Mouse (Mus musculus) liver, adult (tissue): ENCODE results near the gene Dab1.

Experiments
- GATA4 ChIP-seq: IDR thresholded peaks from 2 replicates; pipeline ENCODE4 v1.6.1; 2014; ENCODE audit warnings: mild to moderate bottlenecking, low read length; ENCODE audit not compliant: insufficient replicate concordance

Dab1 gene

DNA sequence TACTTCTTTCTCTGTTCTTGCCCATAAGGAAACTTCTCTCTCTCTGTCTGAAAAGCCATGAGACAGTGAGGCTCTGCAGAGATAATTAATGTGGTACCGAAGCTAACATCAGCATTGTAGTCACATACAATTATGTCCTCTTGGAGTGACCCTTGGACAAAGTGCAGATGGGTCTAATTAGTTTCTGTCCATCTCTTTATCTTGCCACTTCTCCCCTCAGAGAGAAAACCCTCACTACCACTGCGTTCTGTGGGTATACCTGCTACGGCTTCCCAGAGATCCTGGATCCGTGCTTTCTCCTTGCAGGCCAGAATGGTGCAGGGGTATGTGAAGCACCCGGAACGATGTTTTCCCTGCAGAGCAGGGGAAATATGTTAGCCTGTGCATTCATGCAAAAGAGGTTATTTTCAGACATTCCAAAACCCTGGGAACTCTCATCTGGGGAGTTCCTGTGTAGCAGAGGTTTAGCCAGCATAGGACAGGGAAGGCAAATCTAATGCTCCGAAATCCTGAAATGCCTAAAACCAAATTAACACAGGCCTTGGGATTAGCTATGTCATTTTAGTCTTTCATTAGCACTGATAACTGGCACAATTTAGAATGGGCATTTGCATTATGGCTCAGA, 812.2 kb downstream of the Dab1 start:
- TF ChIP-seq GATA4, result no peak

DNA sequence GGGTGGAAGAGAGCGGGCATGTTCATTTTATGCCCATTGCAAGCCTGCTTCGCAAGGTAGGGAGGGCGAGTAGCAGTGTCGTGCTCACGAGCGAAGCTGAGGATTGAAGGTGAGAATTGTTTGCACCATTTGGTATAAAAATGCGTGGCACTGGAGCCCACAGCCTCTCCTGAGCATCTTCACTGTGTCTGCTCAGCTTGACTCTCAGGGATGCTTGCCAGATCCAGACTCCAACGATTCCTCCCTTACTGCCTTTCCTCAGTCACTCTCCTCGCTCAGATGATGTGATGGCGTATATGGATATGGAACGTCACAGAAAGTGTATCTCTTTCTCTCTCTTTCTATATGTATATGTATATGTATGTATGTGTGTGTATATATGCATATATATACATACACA, 813.0 kb downstream of the Dab1 start:
- TF ChIP-seq GATA4, result no peak

DNA sequence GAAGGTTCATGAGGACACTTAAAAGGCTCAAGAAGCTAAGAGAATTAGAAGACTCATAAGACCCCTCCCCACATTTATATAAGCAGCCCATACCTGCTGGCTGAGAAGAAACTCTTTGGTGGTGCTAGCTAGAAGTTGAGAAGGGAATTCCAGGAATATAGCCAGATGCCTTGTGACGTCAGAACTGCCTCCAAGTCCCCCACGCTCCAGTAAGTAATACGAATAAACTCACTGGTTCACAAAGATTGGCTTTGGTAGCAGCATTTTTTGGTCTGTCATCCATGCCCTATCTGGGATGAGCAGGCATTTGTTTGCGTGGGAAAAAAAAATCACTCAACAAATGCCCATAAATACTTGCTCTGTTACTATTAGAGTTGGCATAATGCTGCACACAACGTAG, 816.6 kb downstream of the Dab1 start:
- TF ChIP-seq GATA4, result no peak

DNA sequence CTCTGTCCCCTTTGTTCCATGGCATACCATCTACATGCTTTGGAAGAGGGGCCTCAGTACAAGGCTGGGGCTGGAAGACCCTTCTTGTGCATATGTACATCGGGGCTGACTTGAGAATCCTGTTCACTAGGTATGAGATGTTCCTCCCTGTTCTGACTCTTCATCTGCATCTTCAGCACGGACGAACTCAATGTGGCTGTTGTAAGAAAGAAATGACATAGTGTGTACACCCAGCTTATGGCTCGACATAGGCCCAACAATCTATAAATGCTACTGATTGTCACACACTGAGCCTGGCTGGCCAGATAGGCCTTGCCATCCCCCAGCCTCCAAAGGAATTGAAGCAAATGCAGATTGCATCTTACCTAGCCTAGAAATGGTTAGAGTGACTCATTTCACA, 817.3 kb downstream of the Dab1 start:
- no peak for TF ChIP-seq GATA4

DNA sequence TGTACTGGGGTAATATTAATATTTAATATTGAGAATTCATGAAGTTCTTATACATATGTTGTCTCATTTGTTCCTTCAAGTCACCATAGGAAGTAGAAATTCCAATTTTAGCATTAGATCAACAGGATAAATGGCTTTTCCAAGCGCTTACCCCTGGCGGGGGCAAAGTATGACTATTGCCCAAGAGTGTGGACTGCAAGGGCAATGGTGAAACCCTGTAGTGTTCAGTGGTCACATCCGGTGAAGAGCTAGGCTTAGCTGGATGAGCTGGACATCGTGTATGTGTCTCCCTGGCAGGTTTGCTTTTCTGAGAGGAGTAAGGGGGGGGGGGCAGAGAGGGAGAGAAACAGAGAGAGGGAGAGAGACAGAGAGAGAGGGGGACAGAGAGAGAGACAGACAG, 819.6 kb downstream of the Dab1 start:
- TF ChIP-seq GATA4, result no peak

DNA sequence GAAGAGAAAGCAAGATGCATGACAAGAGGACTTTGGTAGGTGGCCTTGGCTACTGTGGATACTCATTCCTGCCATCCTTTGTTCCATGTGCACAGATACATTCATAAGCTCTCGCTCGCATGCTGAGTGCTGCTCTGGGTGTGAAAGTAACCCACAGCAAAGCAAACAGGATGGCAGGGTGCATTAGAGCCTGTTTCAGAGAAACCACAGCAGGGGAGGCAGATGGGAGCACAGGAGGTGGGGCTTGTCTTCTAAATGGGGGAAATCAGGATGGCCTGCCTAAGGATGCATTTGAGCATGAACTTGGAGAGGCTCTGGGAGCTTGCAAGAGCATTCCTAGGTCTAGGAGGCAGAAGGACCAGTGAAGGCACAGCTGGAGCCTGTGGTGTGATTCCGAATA, 820.5 kb downstream of the Dab1 start:
- no peak for TF ChIP-seq GATA4

DNA sequence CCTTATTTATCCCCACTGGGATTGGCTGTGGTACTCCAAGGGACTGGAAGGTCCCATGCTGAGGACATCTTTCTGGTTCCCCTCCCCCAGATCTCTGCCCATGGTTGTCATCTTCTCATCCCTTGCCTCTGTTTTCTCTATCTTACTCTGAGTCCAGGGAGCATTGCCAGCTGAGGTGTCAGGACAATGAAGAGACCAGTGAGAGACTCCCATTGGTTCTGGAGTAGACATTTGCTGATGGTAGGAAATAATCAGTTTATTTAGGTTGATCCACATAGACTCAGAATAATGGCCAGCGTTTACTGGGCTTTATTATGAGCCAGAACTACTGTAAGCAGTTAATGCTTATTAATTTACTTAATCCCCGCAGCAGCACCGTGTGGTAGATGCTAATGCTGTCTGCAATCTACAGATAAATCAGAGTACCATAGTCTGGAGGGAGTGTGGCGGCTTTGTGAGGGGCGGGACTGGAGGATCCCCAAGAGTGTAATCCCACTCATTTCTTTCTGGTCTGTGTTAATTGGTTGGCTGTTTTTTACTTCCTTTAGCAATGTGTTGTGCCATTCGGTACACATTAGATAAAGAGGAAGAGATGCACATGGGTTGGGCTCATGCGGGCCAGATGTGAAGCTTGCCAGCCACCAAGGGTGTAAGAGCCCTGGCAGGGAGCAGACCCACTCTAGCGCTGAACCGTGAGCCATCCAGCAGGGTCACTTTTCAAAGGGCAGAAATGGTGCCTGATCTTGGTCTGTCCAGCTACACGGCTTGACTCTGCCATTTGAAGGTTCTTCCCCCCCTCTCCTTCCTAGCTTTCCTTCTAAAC, 824.0 kb downstream of the Dab1 start:
- TF ChIP-seq GATA4, result no peak

DNA sequence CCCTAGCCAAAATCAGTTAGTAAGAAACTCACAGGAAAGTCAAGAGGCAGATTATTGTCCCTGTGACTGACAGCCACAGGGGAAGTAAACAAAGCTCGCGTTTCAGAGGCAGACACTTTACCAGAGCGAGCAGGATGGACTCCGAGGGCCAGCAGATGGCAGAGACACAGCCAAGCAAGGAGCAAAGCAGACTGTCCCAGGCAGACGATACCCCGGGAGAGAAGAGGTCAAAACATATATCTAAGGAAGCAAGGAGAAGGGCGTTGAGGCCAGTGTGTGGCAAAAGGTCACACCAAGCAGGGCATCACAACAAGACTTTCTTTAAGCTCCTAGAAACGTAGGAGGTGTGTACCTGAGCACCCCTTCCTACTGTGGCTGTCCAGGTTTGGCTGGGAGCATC, 824.6 kb downstream of the Dab1 start:
- no peak for TF ChIP-seq GATA4

DNA sequence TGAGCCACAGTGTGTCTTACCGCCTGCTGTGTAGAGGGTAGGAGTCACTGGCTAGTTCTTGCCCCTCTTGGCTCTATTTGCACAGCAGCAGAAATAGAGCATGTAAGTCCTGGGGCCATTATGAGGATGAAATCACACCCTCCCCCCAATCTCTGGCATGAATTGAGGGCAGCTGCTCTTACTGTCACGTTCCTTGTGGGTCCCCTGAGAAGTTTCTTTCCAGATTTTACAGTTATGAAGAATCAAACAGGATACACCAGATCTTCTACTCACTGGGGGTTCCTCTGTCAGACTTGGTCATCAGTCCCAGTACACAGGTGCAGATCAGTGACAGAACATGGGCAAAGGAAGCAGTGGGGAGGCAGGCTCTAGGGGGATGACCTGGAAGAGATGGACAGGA, 825.8 kb downstream of the Dab1 start:
- TF ChIP-seq GATA4, result no peak

DNA sequence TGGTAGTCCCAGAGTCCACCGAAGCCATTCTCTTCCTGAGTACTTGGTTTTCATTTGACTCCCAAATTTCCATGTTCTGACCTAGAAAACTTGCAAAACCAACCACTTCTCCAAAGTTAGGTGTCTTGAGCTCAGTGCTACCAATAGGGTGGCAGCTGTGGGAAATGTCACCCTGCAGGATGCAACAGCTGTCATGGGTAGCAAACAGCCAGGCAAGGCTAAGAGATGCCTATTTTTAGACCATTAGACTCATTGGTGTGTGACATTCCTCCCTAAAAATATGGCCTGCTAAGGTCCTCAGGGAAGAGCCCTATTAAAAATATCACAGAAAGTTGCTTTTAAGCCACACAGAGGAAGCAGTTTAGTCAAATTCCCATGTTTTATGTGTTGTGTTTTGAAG, 829.0 kb downstream of the Dab1 start:
- TF ChIP-seq GATA4, result no peak

DNA sequence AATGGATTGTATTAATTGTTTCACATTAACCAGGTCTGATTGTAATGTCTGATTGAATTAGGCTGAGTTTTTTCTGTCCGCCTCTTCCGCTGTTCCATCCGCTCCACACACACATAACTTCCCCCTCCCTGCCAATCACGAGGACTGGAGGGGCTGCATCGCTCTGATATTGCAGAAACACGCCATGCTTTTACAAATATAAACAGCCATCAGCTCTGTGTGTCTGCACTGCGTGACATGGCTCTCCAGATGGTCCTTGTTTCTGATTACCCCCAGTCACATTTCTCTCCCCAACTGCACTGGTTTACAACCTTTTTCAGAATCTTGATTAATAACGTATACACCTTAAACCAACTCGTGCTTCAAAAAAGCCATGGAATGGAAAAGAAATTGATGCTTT, 831.5 kb downstream of the Dab1 start:
- TF ChIP-seq GATA4, result no peak

DNA sequence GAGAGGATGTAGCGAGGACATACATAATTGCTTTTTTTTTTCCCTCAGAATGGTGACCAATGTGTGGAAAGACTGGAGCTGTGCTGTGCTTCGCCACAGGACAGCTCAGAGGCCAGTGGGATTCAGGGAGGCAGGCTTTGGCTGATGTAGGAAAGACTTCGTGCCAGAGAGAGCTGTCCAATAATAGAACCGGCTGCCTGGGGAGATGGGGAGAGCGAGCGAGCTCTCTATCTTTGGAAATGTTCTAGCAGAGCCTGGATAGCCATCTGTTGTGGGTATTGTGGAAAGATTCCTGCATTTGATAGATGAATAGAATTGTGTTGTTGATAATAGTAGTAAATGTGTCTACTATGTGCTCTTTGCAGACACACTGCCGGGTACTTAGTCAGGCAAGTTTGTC, 833.4 kb downstream of the Dab1 start:
- no peak for TF ChIP-seq GATA4

DNA sequence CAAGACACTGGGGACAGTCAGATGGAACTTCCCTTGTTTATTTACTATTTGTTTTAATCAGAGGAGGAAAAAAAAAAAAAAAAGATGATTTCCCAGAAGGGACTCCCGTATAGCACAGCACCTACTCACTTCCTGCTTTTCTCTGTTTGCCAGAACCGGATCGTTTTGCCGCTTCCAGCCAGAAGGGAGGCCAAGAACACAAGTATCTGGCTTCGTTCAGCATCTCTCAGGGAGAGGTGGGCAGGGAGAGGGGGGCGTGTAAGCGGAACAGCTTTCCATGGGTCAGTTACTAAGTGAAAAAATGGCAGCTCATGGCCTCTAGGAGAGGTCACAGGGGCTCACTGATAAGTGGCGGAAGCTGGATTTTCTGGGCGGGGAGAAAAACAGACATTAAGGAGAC, 836.0 kb downstream of the Dab1 start:
- TF ChIP-seq GATA4, result no peak

DNA sequence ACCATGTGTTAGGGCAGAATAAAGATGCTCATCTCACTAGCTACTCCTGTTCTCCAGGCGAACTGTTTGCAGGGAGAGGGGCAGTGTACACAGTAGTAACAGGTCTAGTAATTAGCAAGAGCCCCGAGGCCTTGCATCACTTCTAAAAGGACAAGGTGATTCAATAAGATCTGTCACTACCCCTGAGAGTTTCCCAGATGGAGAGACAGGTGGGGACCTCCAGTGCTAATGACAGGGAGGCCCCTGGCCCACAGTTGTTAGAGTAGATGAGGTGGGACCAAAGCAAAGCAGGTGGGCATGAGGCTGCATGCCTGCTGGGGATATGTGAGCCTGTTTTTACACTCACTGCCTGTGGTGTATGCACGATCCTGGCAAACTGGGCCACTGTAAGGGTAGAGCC, 836.6 kb downstream of the Dab1 start:
- no peak for TF ChIP-seq GATA4

DNA sequence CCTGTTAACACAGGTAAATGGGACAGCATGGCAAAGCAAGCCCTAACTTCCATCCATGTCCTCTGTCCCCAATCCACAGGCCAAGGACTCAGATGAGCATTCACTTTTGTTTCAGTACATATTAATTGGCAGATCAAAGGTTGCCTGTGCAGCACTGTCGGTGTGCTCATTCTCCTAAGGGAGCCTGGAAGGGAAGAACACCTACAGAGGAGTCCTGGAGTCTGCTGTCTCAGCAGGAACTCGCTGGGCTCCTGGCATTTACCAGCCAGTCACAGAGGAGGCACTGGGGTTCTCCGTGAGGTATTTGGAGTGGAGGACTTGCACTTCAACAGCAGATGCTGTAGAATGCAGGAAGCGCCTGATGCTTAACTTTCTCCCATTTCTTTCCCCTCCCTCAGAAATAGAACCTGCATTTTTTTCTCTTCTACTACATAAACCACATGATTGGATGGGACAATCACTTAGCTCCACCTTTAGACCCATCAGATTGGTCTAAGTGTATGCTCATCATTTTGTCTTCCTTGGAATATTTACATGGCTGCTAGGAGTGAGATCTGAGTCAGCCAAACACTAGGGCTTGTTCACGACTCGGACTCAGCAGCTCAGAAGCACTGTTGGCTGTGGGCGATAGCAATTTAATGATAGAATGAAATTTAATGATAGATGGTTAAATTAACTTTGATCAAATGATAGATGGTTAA, 837.2 kb downstream of the Dab1 start:
- TF ChIP-seq GATA4, result no peak

DNA sequence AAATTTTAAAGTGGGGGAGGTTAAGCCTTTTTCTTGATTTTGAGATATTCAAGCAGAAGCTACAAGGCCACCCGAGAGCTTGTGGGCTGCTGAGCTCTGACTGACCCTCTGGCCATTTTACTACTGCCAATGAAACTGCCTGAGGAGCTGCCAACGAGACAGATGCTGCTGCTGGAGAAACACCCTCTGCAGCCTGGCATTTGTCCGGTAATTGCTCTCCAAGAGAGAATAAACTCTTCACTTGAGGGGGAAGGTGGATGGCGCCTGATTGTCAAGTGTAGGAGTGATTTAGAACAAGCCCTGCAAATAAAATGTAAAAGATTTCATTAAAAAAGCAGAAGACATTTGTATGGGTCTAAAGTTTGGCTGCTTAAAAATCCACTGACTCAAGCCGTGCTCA, 839.6 kb downstream of the Dab1 start:
- no peak for TF ChIP-seq GATA4
